Mouse (Mus musculus): Measurements from ENCODE around the gene Chad. TPM values are rescaled to one million over a fixed set of nuclear protein-coding genes. Genes with fewer than 3 reads are reported as not detected.

Chad gene
- polyA plus RNA-seq, 1 experiment = 0.10 TPM

- Histone ChIP-seq H3K36me3 (ENCODE audit: control insufficient read depth, insufficient read depth) (no peaks in the 10 kb centered on the region), H3K79me2 (ENCODE audit: control insufficient read depth, insufficient read depth) (no peaks in the 10 kb centered on the region), H3K4me2 (ENCODE audit: low read depth) (peak overlapping the region; percentile 93), H3K4me3 (no peak overlapping the region), H3ac (ENCODE audit: control insufficient read depth, insufficient read length) (no peak overlapping the region), H3K27me3 (ENCODE audit: control insufficient read depth, insufficient read depth, insufficient read length) (no peaks in the 10 kb centered on the region)
- TF ChIP-seq POLR2A (IDR thresholded peaks at IDR 0.05; ENCODE audit: insufficient read length, low read depth) (no peak), USF1 (IDR thresholded peaks at IDR 0.05; ENCODE audit: low read depth) (no peak), MYOD1 (IDR thresholded peaks at IDR 0.05; ENCODE audit: control insufficient read depth in 1 of 3, insufficient read length in 2 of 3, low read depth in 2 of 3) (peak in 1 of 3 experiments; percentile 18), SRF (IDR thresholded peaks at IDR 0.05; ENCODE audit: control insufficient read depth, insufficient read length, low read depth) (peak; percentile 62), POLR2AphosphoS2 (IDR thresholded peaks at IDR 0.05; ENCODE audit: insufficient read length, low read depth) (no peak)
Measured at GRCm38 (mm10) chr11:94543932-94544331, 20.9 kb upstream of the Chad start.

GRCm38 (mm10) chr11:94544422-94544821 is 20.4 kb upstream of the Chad start:
- H3K4me3 ChIP-seq = no peak overlapping the region
- no peak overlapping the region for H3ac ChIP-seq (ENCODE audit: control insufficient read depth, insufficient read length)

GRCm38 (mm10) chr11:94546381-94546780 is 18.5 kb upstream of the Chad start:
- no peak overlapping the region for H3K4me2 ChIP-seq (ENCODE audit: low read depth)
- no peaks in the 10 kb centered on the region for H3K79me2 ChIP-seq (ENCODE audit: control insufficient read depth, insufficient read depth)
- H3K27me3 ChIP-seq (ENCODE audit: control insufficient read depth, insufficient read depth, insufficient read length) = no peaks in the 10 kb centered on the region
- no peak overlapping the region for H3ac ChIP-seq (ENCODE audit: control insufficient read depth, insufficient read length)
- no peaks in the 10 kb centered on the region for H3K36me3 ChIP-seq (ENCODE audit: control insufficient read depth, insufficient read depth)
- H3K4me3 ChIP-seq = no peak overlapping the region
- no peak for TF ChIP-seq USF1 (IDR thresholded peaks at IDR 0.05; ENCODE audit: low read depth)
- TF ChIP-seq REST (IDR thresholded peaks at IDR 0.05; ENCODE audit: insufficient read depth, insufficient read length) = no peak
- no peak for TF ChIP-seq CEBPB (IDR thresholded peaks at IDR 0.05; ENCODE audit: insufficient read depth, poor library complexity, severe bottlenecking)
- TF ChIP-seq MYOG (IDR thresholded peaks at IDR 0.05; ENCODE audit: control insufficient read depth in 1 of 3, insufficient read depth in 1 of 3, insufficient read length in 2 of 3, low read depth in 2 of 3) = no peak
- TF ChIP-seq MYOD1 (IDR thresholded peaks at IDR 0.05; ENCODE audit: control insufficient read depth in 1 of 3, insufficient read length in 2 of 3, low read depth in 2 of 3) = no peak

More at GRCm38 (mm10) chr11:94544422-94544821, 20.4 kb upstream of the Chad start:
- no peaks in the 10 kb centered on the region for H3K36me3 ChIP-seq (ENCODE audit: control insufficient read depth, insufficient read depth)
- H3K4me2 ChIP-seq (ENCODE audit: low read depth) = no peak overlapping the region
- TF ChIP-seq POLR2A (IDR thresholded peaks at IDR 0.05; ENCODE audit: insufficient read length, low read depth) (no peak), TCF3 (IDR thresholded peaks at IDR 0.05; ENCODE audit: insufficient read length, low read depth) (no peak), CEBPB (IDR thresholded peaks at IDR 0.05; ENCODE audit: insufficient read depth, poor library complexity, severe bottlenecking) (no peak), TCF12 (IDR thresholded peaks at IDR 0.05; ENCODE audit: insufficient read depth, poor library complexity, severe bottlenecking) (no peak), SRF (IDR thresholded peaks at IDR 0.05; ENCODE audit: control insufficient read depth, insufficient read length, low read depth) (no peak), MAX (IDR thresholded peaks at IDR 0.05; ENCODE audit: low read depth) (no peak), USF1 (IDR thresholded peaks at IDR 0.05; ENCODE audit: low read depth) (no peak)
- H3K79me2 ChIP-seq (ENCODE audit: control insufficient read depth, insufficient read depth) = no peaks in the 10 kb centered on the region
- H3K27me3 ChIP-seq (ENCODE audit: control insufficient read depth, insufficient read depth, insufficient read length) = no peaks in the 10 kb centered on the region

- H3K36me3 ChIP-seq (ENCODE audit: control insufficient read depth, insufficient read depth) = no peaks in the 10 kb centered on the region
- H3K27me3 ChIP-seq (ENCODE audit: control insufficient read depth, insufficient read depth, insufficient read length) = no peaks in the 10 kb centered on the region
- no peak for TF ChIP-seq MAX (IDR thresholded peaks at IDR 0.05; ENCODE audit: low read depth)
- no peak for TF ChIP-seq REST (IDR thresholded peaks at IDR 0.05; ENCODE audit: insufficient read depth, insufficient read length)
- TF ChIP-seq MYOD1 (IDR thresholded peaks at IDR 0.05; ENCODE audit: control insufficient read depth in 1 of 3, insufficient read length in 2 of 3, low read depth in 2 of 3) = no peak
- no peak for TF ChIP-seq POLR2AphosphoS2 (IDR thresholded peaks at IDR 0.05; ENCODE audit: insufficient read length, low read depth)
- no peak for TF ChIP-seq MYOG (IDR thresholded peaks at IDR 0.05; ENCODE audit: control insufficient read depth in 1 of 3, insufficient read depth in 1 of 3, insufficient read length in 2 of 3, low read depth in 2 of 3)
- no peak for TF ChIP-seq TCF12 (IDR thresholded peaks at IDR 0.05; ENCODE audit: insufficient read depth, poor library complexity, severe bottlenecking)
- no peak for TF ChIP-seq E2F4 (IDR thresholded peaks at IDR 0.05; ENCODE audit: insufficient read depth)
- TF ChIP-seq TCF3 (IDR thresholded peaks at IDR 0.05; ENCODE audit: insufficient read length, low read depth) = no peak
- no peak for TF ChIP-seq USF1 (IDR thresholded peaks at IDR 0.05; ENCODE audit: low read depth)
- TF ChIP-seq CEBPB (IDR thresholded peaks at IDR 0.05; ENCODE audit: insufficient read depth, poor library complexity, severe bottlenecking) = no peak
- TF ChIP-seq SRF (IDR thresholded peaks at IDR 0.05; ENCODE audit: control insufficient read depth, insufficient read length, low read depth) = no peak
- no peak for TF ChIP-seq POLR2A (IDR thresholded peaks at IDR 0.05; ENCODE audit: insufficient read length, low read depth)
- H3K4me2 ChIP-seq (ENCODE audit: low read depth) = no peak overlapping the region
- H3K79me2 ChIP-seq (ENCODE audit: control insufficient read depth, insufficient read depth) = no peaks in the 10 kb centered on the region
- no peak overlapping the region for H3K4me3 ChIP-seq
- no peak overlapping the region for H3ac ChIP-seq (ENCODE audit: control insufficient read depth, insufficient read length)
Measured at GRCm38 (mm10) chr11:94547271-94547670, 17.6 kb upstream of the Chad start.

- TF ChIP-seq CEBPB (IDR thresholded peaks at IDR 0.05; ENCODE audit: insufficient read depth, poor library complexity, severe bottlenecking) (no peak), E2F4 (IDR thresholded peaks at IDR 0.05; ENCODE audit: insufficient read depth) (no peak), MYOG (IDR thresholded peaks at IDR 0.05; ENCODE audit: control insufficient read depth in 1 of 3, insufficient read depth in 1 of 3, insufficient read length in 2 of 3, low read depth in 2 of 3) (no peak), POLR2AphosphoS2 (IDR thresholded peaks at IDR 0.05; ENCODE audit: insufficient read length, low read depth) (no peak), POLR2A (IDR thresholded peaks at IDR 0.05; ENCODE audit: insufficient read length, low read depth) (no peak), MAX (IDR thresholded peaks at IDR 0.05; ENCODE audit: low read depth) (no peak), MYOD1 (IDR thresholded peaks at IDR 0.05; ENCODE audit: control insufficient read depth in 1 of 3, insufficient read length in 2 of 3, low read depth in 2 of 3) (no peak), TCF12 (IDR thresholded peaks at IDR 0.05; ENCODE audit: insufficient read depth, poor library complexity, severe bottlenecking) (no peak), REST (IDR thresholded peaks at IDR 0.05; ENCODE audit: insufficient read depth, insufficient read length) (no peak), SRF (IDR thresholded peaks at IDR 0.05; ENCODE audit: control insufficient read depth, insufficient read length, low read depth) (no peak), USF1 (IDR thresholded peaks at IDR 0.05; ENCODE audit: low read depth) (no peak), TCF3 (IDR thresholded peaks at IDR 0.05; ENCODE audit: insufficient read length, low read depth) (no peak)
- Histone ChIP-seq H3K36me3 (ENCODE audit: control insufficient read depth, insufficient read depth) (no peaks in the 10 kb centered on the region), H3ac (ENCODE audit: control insufficient read depth, insufficient read length) (peak overlapping the region; percentile 25), H3K79me2 (ENCODE audit: control insufficient read depth, insufficient read depth) (no peaks in the 10 kb centered on the region), H3K4me3 (peak overlapping the region; percentile 68), H3K4me2 (ENCODE audit: low read depth) (peak overlapping the region; percentile 99), H3K27me3 (ENCODE audit: control insufficient read depth, insufficient read depth, insufficient read length) (no peaks in the 10 kb centered on the region)
Measured at GRCm38 (mm10) chr11:94548041-94548784, 16.6 kb upstream of the Chad start.

Data from myocyte (in vitro differentiated cells).